Mouse (Mus musculus): ENCODE results near the gene Gm49601. TPM values are rescaled to one million over a fixed set of nuclear protein-coding genes. Genes with fewer than 3 reads are reported as not detected.

The Gm49601 gene
- polyA plus RNA-seq, 1 experiment from 2014 or later: 0.28 TPM

DNA sequence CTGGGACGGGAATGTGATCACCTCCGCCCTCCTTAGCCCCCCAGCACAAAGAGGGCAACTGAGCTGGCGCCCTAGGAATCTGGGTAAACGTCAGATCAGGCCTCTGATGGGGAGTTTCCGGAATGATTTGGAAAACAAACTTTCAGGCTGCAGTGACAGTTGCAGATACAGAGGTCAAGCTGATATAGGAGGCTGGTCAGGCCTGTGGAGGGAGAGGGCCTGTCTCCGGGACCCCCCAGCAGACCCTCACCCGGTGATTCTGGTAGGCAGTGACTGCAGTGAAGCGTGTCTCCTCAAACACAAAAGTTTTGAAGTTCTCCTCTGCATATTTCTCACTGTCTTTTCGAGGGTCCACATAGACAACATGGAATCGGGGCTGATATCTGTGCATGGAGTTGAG is 43.1 kb downstream of the Gm49601 start:
- peaks cover 4% of the 10 kb centered on the region for H3K4me1 ChIP-seq (ENCODE audit: control insufficient read depth, low read depth, low read length)
- H3K27ac ChIP-seq (ENCODE audit: low read length): no peak overlapping the region
- no peaks in the 10 kb centered on the region for H3K36me3 ChIP-seq (ENCODE audit: control insufficient read depth, insufficient read depth)
- no peak overlapping the region for H3K4me2 ChIP-seq (ENCODE audit: low read depth, low read length)
- no peak overlapping the region for H3K4me3 ChIP-seq (ENCODE audit: low read depth, low read length)
- ATAC-seq (ENCODE audit: low read depth): no peak
- H3K9ac ChIP-seq (ENCODE audit: low read depth, low read length): no peak overlapping the region
- H3K9me3 ChIP-seq (replicated peaks; ENCODE audit: control insufficient read depth, low read length): no peaks in the 10 kb centered on the region
- H3K27me3 ChIP-seq (ENCODE audit: control insufficient read depth, insufficient read depth, low read depth, low read length): peaks cover 93% of the 10 kb centered on the region
- 17% methylated on average over 10 of the region's 10 CpGs for WGBS (ENCODE audit: insufficient replicate concordance)

- 1% methylated on average over 63 of the region's 67 CpGs for WGBS (ENCODE audit: insufficient replicate concordance)
- Histone ChIP-seq H3K9ac (ENCODE audit: low read depth, low read length) (no peak overlapping the region), H3K36me3 (ENCODE audit: control insufficient read depth, insufficient read depth) (no peaks in the 10 kb centered on the region), H3K4me3 (ENCODE audit: low read depth, low read length) (no peak overlapping the region), H3K4me2 (ENCODE audit: low read depth, low read length) (peak overlapping the region; percentile 48), H3K27me3 (ENCODE audit: control insufficient read depth, insufficient read depth, low read depth, low read length) (peaks cover 89% of the 10 kb centered on the region), H3K9me3 (replicated peaks; ENCODE audit: control insufficient read depth, low read length) (no peaks in the 10 kb centered on the region), H3K4me1 (ENCODE audit: control insufficient read depth, low read depth, low read length) (peaks cover 4% of the 10 kb centered on the region), H3K27ac (ENCODE audit: low read length) (no peak overlapping the region)
- ATAC-seq (ENCODE audit: low read depth): no peak
Measured at GRCm38 (mm10) chr16:18582426-18583148, 43.6 kb downstream of the Gm49601 start.

- Histone ChIP-seq H3K27me3 (ENCODE audit: control insufficient read depth, insufficient read depth, low read depth, low read length) (peaks cover 80% of the 10 kb centered on the region), H3K4me3 (ENCODE audit: low read depth, low read length) (peak overlapping the region; percentile 32), H3K4me2 (ENCODE audit: low read depth, low read length) (peak overlapping the region; percentile 48), H3K27ac (ENCODE audit: low read length) (no peak overlapping the region), H3K4me1 (ENCODE audit: control insufficient read depth, low read depth, low read length) (peaks cover 3% of the 10 kb centered on the region), H3K9ac (ENCODE audit: low read depth, low read length) (no peak overlapping the region), H3K36me3 (ENCODE audit: control insufficient read depth, insufficient read depth) (no peaks in the 10 kb centered on the region), H3K9me3 (replicated peaks; ENCODE audit: control insufficient read depth, low read length) (no peaks in the 10 kb centered on the region)
- no peak for ATAC-seq (ENCODE audit: low read depth)
- under 1% methylated on average over 50 of the region's 66 CpGs for WGBS (ENCODE audit: insufficient replicate concordance)
Measured at GRCm38 (mm10) chr16:18581623-18582205, 44.5 kb downstream of the Gm49601 start.

DNA sequence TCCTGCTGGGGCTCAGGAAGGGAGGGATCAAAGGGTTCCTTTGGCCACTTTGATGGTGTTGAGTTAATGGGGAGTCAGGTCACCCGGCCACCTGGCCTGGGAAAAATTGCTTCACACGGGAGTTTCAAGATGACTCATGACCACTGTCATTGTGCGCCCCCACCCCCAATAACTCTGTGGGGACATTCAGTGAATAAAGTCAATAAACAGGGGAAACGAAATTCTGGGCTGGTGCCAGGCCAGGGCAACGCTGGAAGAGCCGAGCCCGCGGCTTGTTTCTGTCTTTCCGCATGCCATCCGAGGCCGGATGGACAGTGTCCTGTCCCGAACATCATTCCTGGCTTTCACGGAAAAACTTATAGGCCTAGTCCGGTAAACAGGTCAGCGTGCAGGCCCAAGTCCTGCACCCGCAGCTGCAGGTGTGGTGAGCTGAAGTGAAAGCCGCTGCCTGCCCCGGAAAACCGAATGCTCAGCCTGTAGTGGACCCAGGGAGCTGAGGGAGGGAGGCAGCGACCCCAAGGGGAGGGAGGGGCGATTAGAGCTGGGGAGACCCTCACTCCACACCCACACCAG is 45.1 kb downstream of the Gm49601 start:
- H3K4me3 ChIP-seq (ENCODE audit: low read depth, low read length): peak overlapping the region; percentile 32
- no peak overlapping the region for H3K27ac ChIP-seq (ENCODE audit: low read length)
- 5% methylated on average over 21 of the region's 21 CpGs for WGBS (ENCODE audit: insufficient replicate concordance)
- no peaks in the 10 kb centered on the region; the same call in none of the 2 replicates for H3K4me1 ChIP-seq (ENCODE audit: control insufficient read depth, low read depth, low read length)
- H3K9ac ChIP-seq (ENCODE audit: low read depth, low read length): no peak overlapping the region
- H3K4me2 ChIP-seq (ENCODE audit: low read depth, low read length): peak overlapping the region; percentile 48
- no peaks in the 10 kb centered on the region for H3K36me3 ChIP-seq (ENCODE audit: control insufficient read depth, insufficient read depth)
- H3K9me3 ChIP-seq (replicated peaks; ENCODE audit: control insufficient read depth, low read length): no peaks in the 10 kb centered on the region
- ATAC-seq (ENCODE audit: low read depth): no peak
- H3K27me3 ChIP-seq (ENCODE audit: control insufficient read depth, insufficient read depth, low read depth, low read length): peaks cover 74% of the 10 kb centered on the region

DNA sequence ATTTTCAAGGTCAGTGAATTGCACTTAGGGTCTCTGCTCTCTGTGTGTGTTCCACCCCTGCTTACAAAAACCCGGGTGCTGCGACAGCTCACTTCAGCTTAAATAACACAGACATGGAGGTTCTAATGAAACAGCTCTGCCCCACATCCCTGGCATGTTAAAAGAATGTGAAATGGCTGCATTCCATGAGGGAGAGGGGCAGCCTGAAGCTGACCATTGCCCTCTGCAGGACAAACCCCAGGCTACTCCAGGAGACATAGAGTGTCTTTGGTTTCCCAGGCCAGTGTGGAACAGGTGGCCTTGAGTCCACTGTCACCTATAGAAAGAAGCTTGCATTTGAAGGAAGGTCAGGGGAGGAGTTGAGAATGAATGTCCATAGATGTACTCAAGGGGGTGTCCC is 45.8 kb downstream of the Gm49601 start:
- ATAC-seq (ENCODE audit: low read depth): no peak
- peaks cover 67% of the 10 kb centered on the region for H3K27me3 ChIP-seq (ENCODE audit: control insufficient read depth, insufficient read depth, low read depth, low read length)
- 27% methylated on average over 2 of the region's 2 CpGs for whole genome bisulfite sequencing (ENCODE audit: insufficient replicate concordance)

GRCm38 (mm10) chr16:18577599-18578160 is 48.5 kb downstream of the Gm49601 start:
- ATAC-seq (ENCODE audit: low read depth): no peak
- Histone ChIP-seq H3K27me3 (ENCODE audit: control insufficient read depth, insufficient read depth, low read depth, low read length) (peaks cover 40% of the 10 kb centered on the region), H3K4me3 (ENCODE audit: low read depth, low read length) (no peak overlapping the region), H3K4me1 (ENCODE audit: control insufficient read depth, low read depth, low read length) (no peaks in the 10 kb centered on the region; the same call in none of the 2 replicates), H3K9ac (ENCODE audit: low read depth, low read length) (no peak overlapping the region), H3K27ac (ENCODE audit: low read length) (no peak overlapping the region), H3K36me3 (ENCODE audit: control insufficient read depth, insufficient read depth) (no peaks in the 10 kb centered on the region), H3K9me3 (replicated peaks; ENCODE audit: control insufficient read depth, low read length) (no peaks in the 10 kb centered on the region), H3K4me2 (ENCODE audit: low read depth, low read length) (no peak overlapping the region)
- WGBS (ENCODE audit: insufficient replicate concordance): 14% methylated on average over 5 of the region's 5 CpGs

More for the DNA sequence above, 45.8 kb downstream of the Gm49601 start:
- Histone ChIP-seq H3K27ac (ENCODE audit: low read length) (no peak overlapping the region), H3K36me3 (ENCODE audit: control insufficient read depth, insufficient read depth) (no peaks in the 10 kb centered on the region), H3K9me3 (replicated peaks; ENCODE audit: control insufficient read depth, low read length) (no peaks in the 10 kb centered on the region), H3K4me3 (ENCODE audit: low read depth, low read length) (no peak overlapping the region), H3K4me1 (ENCODE audit: control insufficient read depth, low read depth, low read length) (no peaks in the 10 kb centered on the region; the same call in none of the 2 replicates), H3K9ac (ENCODE audit: low read depth, low read length) (no peak overlapping the region), H3K4me2 (ENCODE audit: low read depth, low read length) (no peak overlapping the region)

GRCm38 (mm10) chr16:18577071-18577470 is 49.2 kb downstream of the Gm49601 start:
- ATAC-seq (ENCODE audit: low read depth): no peak
- no peak overlapping the region for H3K9ac ChIP-seq (ENCODE audit: low read depth, low read length)
- H3K4me1 ChIP-seq (ENCODE audit: control insufficient read depth, low read depth, low read length): no peaks in the 10 kb centered on the region; the same call in none of the 2 replicates
- no peak overlapping the region for H3K4me3 ChIP-seq (ENCODE audit: low read depth, low read length)
- peaks cover 34% of the 10 kb centered on the region for H3K27me3 ChIP-seq (ENCODE audit: control insufficient read depth, insufficient read depth, low read depth, low read length)
- no peak overlapping the region for H3K4me2 ChIP-seq (ENCODE audit: low read depth, low read length)
- no peaks in the 10 kb centered on the region for H3K9me3 ChIP-seq (replicated peaks; ENCODE audit: control insufficient read depth, low read length)
- 43% methylated on average over 3 of the region's 3 CpGs for WGBS (ENCODE audit: insufficient replicate concordance)
- H3K27ac ChIP-seq (ENCODE audit: low read length): no peak overlapping the region
- H3K36me3 ChIP-seq (ENCODE audit: control insufficient read depth, insufficient read depth): no peaks in the 10 kb centered on the region

GRCm38 (mm10) chr16:18574196-18574595 is 52.0 kb downstream of the Gm49601 start:
- Histone ChIP-seq H3K27me3 (ENCODE audit: control insufficient read depth, insufficient read depth, low read depth, low read length) (peaks cover 5% of the 10 kb centered on the region), H3K4me3 (ENCODE audit: low read depth, low read length) (no peak overlapping the region), H3K9ac (ENCODE audit: low read depth, low read length) (no peak overlapping the region), H3K9me3 (replicated peaks; ENCODE audit: control insufficient read depth, low read length) (no peaks in the 10 kb centered on the region), H3K4me2 (ENCODE audit: low read depth, low read length) (no peak overlapping the region), H3K27ac (ENCODE audit: low read length) (no peak overlapping the region), H3K36me3 (ENCODE audit: control insufficient read depth, insufficient read depth) (no peaks in the 10 kb centered on the region), H3K4me1 (ENCODE audit: control insufficient read depth, low read depth, low read length) (no peaks in the 10 kb centered on the region)
- ATAC-seq (ENCODE audit: low read depth): no peak
- WGBS (ENCODE audit: insufficient replicate concordance): 58% methylated on average over 8 of the region's 8 CpGs
